Comparison of ENCODE assay signal across 11 mouse cellular contexts in genomic region chr3:60473861-60474653, GRCm38 (mm10). TPM values are rescaled to one million over a fixed set of nuclear protein-coding genes. Genes with fewer than 3 reads are reported as not detected.
A peak's percentile ranks its signal among the peaks of the same experiment; 100 is the strongest.
DNase-seq lines count a peak whose midpoint lies in the region; ATAC-seq and TF ChIP-seq lines count a peak whose summit lies in the region.
"Had no signal": no experiment of that assay in that cellular context is flagged by ENCODE, and none has a peak within 500 bp of the region (broad histone marks: within the 10 kb centered on the region; RNA-seq: fewer than 3 reads in every experiment).

No protein-coding gene starts in this region.

- no peaks in the 10 kb centered on the region for H3K9me3 ChIP-seq in liver, embryonic 13.5 days (replicated peaks)
- H3K9me3 ChIP-seq in midbrain, postnatal 0 days (ENCODE audit: low read length) = no peaks in the 10 kb centered on the region
- H3K9me3 ChIP-seq in intestine, embryonic 16.5 days (ENCODE audit: control insufficient read depth, low read length) = no peaks in the 10 kb centered on the region

- no peaks in the 10 kb centered on the region for H3K36me3 ChIP-seq in liver, embryonic 13.5 days
- H3K36me3 ChIP-seq in midbrain, postnatal 0 days (ENCODE audit: insufficient read depth, low read length) = no peaks in the 10 kb centered on the region
- H3K36me3 ChIP-seq in intestine, embryonic 16.5 days (ENCODE audit: control insufficient read depth, insufficient read depth, low read length) = no peaks in the 10 kb centered on the region

- H3K4me2 ChIP-seq in liver, embryonic 13.5 days = peak overlapping the region; percentile 65
- H3K4me2 ChIP-seq in midbrain, postnatal 0 days (ENCODE audit: low read depth, low read length, poor library complexity, severe bottlenecking) = no peak overlapping the region
- H3K4me2 ChIP-seq in intestine, embryonic 16.5 days (ENCODE audit: low read depth, low read length) = no peak overlapping the region

- WGBS in liver, embryonic 13.5 days (ENCODE audit: insufficient replicate concordance) = 21% methylated on average over 11 of the region's 11 CpGs
- WGBS in midbrain, postnatal 0 days = 92% methylated on average over 11 of the region's 11 CpGs
- WGBS in intestine, embryonic 16.5 days = 86% methylated on average over 11 of the region's 11 CpGs

- H3K27me3 ChIP-seq in liver, embryonic 13.5 days = no peaks in the 10 kb centered on the region
- no peaks in the 10 kb centered on the region for H3K27me3 ChIP-seq in midbrain, postnatal 0 days (ENCODE audit: insufficient read depth, low read length)
- no peaks in the 10 kb centered on the region for H3K27me3 ChIP-seq in intestine, embryonic 16.5 days (replicated peaks; ENCODE audit: control insufficient read depth, insufficient read depth, low read length)

- no peak for DNase-seq in frontal cortex, postnatal 14 days (ENCODE audit: low spot score in 2 of 2)
- DNase-seq in thymus, postnatal 25 days = peak; percentile 44
- DNase-seq in thymus, postnatal 4 days = no peak
- peak; percentile 29 for DNase-seq in liver, embryonic 13.5 days
- DNase-seq in midbrain, postnatal 0 days (ENCODE audit: low spot score) = no peak
- no peak for DNase-seq in adipocyte (ENCODE audit: low spot score)
- DNase-seq: gastrocnemius, postnatal 10 days; kidney, postnatal 36 days; lung, postnatal 10 days had no signal

- ATAC-seq in frontal cortex, adult (ENCODE audit: low TSS enrichment) = peak; percentile 83
- peak; percentile 49; the same call in 1 of the 2 replicates for ATAC-seq in liver, embryonic 13.5 days (ENCODE audit: low read depth)
- no peak for ATAC-seq in midbrain, postnatal 0 days (ENCODE audit: low FRiP score)
- no peak for ATAC-seq in intestine, embryonic 16.5 days

- H3K9ac ChIP-seq in liver, embryonic 13.5 days = peak overlapping the region; percentile 68
- no peak overlapping the region for H3K9ac ChIP-seq in midbrain, postnatal 0 days (replicated peaks; ENCODE audit: low read length, poor library complexity, severe bottlenecking)
- H3K9ac ChIP-seq in intestine, embryonic 16.5 days (ENCODE audit: low read depth, low read length) = no peak overlapping the region

- peak overlapping the region; percentile 72 for H3K27ac ChIP-seq in liver, embryonic 13.5 days
- H3K27ac ChIP-seq in midbrain, postnatal 0 days (ENCODE audit: low read depth, low read length) = no peak overlapping the region
- H3K27ac ChIP-seq in intestine, embryonic 16.5 days (ENCODE audit: low read length) = no peak overlapping the region

- peaks cover 37% of the 10 kb centered on the region for H3K4me1 ChIP-seq in liver, embryonic 13.5 days (replicated peaks)
- no peaks in the 10 kb centered on the region for H3K4me1 ChIP-seq in midbrain, postnatal 0 days (ENCODE audit: insufficient read depth, low read length)
- H3K4me1 ChIP-seq in intestine, embryonic 16.5 days (ENCODE audit: control insufficient read depth, insufficient read depth, low read length) = no peaks in the 10 kb centered on the region

- TF ChIP-seq CTCF in midbrain, postnatal 0 days (IDR thresholded peaks at IDR 0.05) = no peak

- peak overlapping the region; percentile 55 for H3K4me3 ChIP-seq in liver, embryonic 13.5 days (replicated peaks)
- no peak overlapping the region for H3K4me3 ChIP-seq in midbrain, postnatal 0 days (ENCODE audit: low read depth, low read length)
- H3K4me3 ChIP-seq in intestine, embryonic 16.5 days (ENCODE audit: low read length) = no peak overlapping the region

RNA-seq across cellular contexts. Expression of gene Mbnl1, which starts 1.4 kb away (rescaled TPM):
- polyA plus RNA-seq in liver, embryonic 13.5 days (2015; fragmentation: Nextera tagmentation; extraction: Ambion mirVana) = 123 and 153 TPM in 2 replicates
- total RNA-seq in midbrain, postnatal 0 days (2014; rRNA removed) = 85.9 and 86.0 TPM in 2 replicates
- polyA plus RNA-seq in midbrain, postnatal 0 days (2015; fragmentation: Nextera tagmentation; extraction: Ambion mirVana) = 46.8 and 55.9 TPM in 2 replicates
- polyA plus RNA-seq in intestine, embryonic 16.5 days (2015; fragmentation: Nextera tagmentation; extraction: Ambion mirVana) = 94.3 and 98.2 TPM in 2 replicates

Comparison
In these comparisons a context has a peak if more than half of its experiments do, and no peak if none do; other contexts are left out.
1. DNase-seq: peak in thymus, postnatal 25 days (single experiment) and liver, embryonic 13.5 days (single experiment); none in frontal cortex, postnatal 14 days (0 of 2), thymus, postnatal 4 days (single experiment), midbrain, postnatal 0 days (single experiment) and adipocyte (single experiment).
2. ATAC-seq: peak in frontal cortex, adult (single experiment) and liver, embryonic 13.5 days (single experiment); none in midbrain, postnatal 0 days (single experiment) and intestine, embryonic 16.5 days (single experiment).